Mouse (Mus musculus) fat pad, adult 2 months (tissue): Measurements from ENCODE around the gene Slc7a4.
A peak's percentile ranks its signal among the peaks of the same experiment; 100 is the strongest.
"Not testable (repeated sequence)": the region's sequence is repeated elsewhere in the genome, so short reads cannot be mapped to it uniquely, and the experiment has no call there.

Experiments used
- DNase-seq: peaks from one replicate; pipeline ENCODE4 v3.0.0-alpha.2; 2011; ENCODE audit warnings: low read depth, low spot score; ENCODE audit errors: extremely low read depth

The Slc7a4 gene

DNA sequence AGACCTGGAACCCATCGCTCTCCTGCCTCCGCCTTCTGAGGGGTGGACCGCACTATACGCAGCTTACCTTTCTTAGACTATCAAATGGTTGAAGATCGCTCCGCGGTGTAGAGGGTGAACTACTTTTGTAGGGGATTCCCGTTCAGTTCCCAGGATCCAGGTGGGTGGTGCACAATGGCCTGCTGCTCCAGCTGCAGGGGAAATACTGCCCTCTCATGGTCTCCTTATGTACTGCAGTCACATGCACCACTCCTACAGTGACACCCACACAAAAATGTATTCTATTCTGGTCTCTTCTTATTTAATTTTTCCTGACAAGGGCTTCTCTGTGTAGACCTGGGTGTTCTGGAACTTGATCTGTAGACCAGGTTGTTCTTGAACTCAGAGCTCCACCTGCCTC, at the start of gene Slc7a4:
Gene Slc7a4 (minus strand): TSS at position 151 of the 400 bp plus-strand sequence.
- no peak for DNase-seq

DNA sequence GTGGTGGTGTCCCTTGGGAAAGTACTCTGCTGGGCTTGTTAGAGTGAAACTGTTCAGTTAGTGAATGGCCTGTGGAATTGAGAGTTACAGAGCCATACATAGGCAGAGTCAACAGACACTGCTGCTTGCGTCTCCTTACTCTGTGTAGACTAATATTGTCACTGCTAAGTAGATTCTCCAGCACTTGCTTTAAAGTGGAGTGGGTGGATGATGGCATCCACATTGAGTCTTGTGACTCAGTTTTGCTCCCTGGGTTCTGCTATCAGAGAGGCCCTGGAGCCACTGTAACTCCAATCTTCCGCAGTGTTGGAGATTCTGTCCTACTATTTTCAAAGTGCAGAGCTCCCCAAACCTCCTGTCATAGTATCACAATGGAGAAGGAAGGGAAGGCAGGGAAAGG, 49.6 kb upstream of the Slc7a4 start:
- DNase-seq: no peak

DNA sequence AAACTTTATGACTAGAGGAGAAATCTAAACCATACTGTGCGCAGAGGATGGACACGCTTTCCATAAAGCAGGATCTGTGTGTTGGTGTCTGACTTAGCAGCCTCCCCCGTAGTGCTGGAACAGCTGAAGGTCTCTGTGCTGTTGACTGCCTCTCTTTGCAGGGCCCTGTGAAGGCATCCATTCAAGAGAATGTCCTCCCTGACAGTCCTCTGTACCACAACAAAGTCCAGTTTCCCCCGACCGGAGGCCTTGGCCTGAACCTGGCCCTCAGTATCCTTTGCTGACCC, 43.2 kb upstream of the Slc7a4 start:
- no peak for DNase-seq

DNA sequence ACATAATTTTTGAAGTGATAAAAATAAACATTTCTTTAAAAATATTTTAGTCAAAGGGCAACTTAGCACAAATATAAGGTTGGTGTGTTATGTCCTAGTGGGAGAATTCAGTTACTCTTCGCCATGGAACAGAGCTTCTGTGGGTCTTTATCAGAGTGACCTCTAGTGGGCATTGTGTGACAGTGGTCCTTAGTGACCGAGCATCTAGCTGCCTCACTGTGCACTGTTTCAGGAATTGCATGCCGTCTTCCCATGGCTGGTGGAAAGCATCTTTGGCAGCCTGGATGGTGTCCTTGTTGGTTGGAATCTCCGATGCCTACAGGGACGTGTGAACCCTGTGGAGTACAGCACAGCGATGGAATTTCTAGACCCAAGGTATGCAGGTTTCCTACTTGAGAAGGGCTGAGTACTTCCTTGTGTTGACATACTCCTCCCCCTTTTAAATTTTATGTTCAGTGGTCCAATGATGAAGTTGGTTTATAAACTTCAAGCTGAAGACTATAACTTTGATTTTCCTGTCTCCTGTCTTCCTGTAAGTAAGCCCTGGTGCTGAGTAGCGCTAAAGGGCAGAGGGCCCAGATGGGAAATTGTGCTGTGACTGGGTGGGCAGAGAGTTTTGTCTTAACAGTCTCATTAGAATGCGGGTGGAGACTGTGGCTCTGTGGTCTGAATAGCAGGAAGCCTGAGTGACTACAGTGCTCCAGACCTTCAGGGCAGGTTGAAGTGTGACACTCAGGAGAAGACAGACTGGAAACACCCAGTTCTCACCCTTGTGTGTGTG, 42.7 kb upstream of the Slc7a4 start:
- DNase-seq: no peak

DNA sequence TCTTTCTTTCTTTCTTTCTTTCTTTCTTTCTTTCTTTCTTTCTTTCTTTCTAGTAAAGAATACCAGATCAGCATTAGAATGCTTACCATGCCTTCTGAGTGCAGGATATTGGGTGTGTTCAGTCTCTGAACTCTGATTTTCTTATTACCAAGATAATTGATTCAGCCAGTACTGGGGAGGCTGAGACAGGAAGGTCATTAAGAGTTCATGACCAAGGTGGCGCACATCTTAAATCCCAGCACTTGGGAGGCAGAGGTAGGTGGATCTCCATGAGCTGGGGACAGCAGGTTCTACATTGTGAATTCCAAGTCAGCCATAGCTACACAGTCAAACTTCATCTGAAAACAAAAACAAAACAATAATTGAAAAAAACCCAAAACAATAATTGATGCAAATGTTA, 38.9 kb upstream of the Slc7a4 start:
- DNase-seq: no peak

DNA sequence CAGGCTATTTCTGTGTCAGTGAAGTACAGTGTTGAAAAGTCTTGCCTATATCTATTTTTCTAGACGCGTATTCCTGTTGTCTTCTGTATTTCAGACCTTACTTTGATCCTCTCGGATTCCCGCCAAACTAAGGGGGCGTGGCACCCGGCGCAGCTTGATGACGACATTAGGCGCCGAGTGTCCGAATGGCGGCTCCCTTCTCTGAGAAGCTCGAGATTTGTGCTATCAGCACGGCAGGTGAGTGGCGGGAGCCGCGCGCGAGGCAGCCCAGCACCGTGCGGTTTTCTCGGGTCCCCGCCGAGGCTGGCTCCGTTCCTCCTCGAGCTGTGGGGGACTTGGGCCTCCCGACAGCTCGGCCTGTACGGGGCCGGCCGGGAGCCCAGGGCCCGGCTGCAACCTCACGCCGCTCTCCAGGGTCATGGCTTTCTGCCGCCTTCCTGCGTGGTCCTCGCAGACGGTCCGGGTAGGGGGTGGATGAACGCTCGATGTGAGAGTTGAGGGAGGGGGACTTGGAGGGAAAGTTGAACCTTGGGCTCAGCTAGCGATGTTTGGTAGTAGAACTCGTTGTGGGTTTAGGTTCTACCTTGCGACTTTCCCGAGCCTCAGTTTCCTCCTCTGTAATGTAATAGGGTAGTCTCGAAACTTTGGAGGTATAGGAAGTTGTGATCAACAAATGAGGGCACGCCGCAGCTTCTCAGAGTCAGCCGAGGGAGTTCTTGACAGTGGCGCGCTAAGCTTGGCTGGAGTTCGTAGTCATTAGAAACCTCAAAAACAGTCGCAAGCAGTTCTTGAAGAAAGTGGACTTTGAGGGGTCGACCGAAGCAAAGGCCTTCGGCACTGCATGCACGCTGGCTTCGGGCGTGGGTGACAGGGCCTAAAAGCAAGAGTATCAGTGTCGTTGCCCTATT, 36.4 kb upstream of the Slc7a4 start, which contains the start of gene Smpd4:
Gene Smpd4 (plus strand): TSS at position 157 of the 908 bp plus-strand sequence.
- no peak for DNase-seq

DNA sequence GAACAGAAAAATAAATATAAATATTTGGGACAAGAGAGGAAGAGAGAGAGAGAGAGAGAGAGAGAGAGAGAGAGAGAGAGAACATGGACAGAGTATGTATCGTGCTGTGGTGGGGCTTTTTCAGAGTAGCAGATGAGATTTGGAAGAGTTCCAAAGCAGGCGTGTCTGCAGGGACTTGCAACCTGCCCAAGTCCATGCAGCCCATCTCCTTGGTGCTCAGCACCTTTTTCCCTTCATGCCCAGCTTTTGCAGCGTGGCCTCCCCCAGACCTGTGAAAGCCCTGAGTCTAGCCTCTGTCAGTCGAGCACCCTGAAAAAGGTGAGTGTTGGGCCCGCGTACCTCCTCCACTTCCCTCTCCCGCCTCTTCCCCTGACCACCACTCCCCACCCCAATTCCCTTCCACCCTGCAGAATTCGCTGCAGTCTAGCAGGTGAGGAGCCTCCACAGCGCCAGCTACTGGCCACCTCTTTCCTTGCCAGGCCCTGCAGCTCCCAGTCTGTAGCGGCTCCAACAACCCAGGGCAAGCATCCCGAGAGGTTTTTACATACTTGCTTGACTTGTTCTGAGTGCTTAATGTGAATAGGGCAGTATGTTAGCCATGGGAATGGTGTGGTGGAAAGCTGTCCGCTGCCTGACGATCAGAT, 35.0 kb upstream of the Slc7a4 start:
- no peak for DNase-seq

DNA sequence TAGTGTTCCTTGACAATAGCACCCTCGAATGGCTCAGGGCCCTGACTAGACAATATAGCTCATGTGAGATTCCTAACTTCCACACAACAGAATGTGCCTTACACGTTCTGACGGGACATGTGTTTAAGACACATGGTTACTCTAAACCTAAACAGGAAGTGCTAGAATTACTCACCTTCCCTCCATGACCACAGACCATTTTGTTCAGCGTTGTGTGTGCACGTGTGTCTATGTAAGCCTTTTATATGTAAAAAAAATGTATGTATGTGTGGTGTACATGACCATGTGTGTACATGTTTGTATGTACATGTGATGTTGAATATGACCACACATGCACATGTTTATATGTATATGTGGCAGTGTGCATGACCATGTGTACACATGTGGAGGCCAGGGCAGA, 33.2 kb upstream of the Slc7a4 start:
- DNase-seq: no peak

DNA sequence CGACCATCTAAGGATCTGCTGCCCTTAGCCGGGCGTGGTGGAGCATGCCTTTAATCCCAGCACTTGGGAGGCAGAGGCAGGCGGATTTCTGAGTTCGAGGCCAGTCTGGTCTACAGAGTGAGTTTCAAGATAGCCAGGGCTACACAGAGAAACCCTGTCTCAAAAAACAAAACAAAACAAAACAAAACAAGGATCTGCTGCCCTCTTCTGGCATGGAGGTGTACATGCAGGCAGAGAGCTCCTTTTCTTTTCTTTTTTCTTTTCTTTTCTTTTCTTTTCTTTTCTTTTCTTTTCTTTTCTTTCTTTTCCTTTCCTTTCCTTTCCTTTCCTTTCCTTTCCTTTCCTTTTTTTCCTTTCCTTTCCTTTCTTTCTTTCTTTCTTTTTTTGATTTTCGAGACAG, 31.7 kb upstream of the Slc7a4 start:
- DNase-seq: not testable (repeated sequence)

DNA sequence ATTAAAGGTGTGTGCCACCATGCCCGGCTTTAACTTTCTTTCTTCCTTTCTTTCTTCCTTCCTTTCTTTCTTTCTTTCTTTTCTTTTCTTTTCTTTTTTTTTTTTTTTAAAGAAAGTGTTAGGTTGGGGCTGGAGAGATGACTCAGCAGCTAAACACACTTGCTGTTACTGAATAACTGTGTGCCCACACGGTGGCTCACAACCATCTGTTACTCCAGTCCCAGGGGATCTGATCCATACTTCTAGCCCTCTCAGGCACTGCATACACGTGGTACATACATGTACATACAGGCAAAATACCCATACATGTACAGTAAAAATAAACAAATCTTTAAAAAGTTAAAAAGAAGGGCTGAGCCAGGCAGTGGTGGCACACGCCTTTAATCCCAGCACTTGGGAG, 28.4 kb upstream of the Slc7a4 start:
- no peak for DNase-seq

DNA sequence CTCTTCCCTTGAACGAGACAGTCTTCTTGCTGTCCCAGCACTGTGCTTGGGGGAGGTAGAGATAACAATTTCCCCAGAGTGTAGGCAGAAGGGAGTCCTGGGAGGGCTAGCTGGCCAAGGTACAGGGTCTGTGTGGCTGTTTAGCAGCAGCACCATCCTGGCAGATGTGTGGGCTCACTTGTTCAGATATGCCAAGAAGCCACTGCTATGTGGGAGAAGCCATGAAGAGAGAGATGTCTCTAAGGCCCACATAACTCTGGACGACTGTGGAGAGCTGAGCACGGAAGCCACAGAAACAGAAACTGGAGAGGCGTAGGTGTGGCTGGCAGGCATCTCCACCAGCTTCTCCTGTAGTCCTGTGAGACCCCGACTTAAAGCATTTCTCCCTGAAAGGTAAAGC, 22.7 kb upstream of the Slc7a4 start:
- DNase-seq: no peak

DNA sequence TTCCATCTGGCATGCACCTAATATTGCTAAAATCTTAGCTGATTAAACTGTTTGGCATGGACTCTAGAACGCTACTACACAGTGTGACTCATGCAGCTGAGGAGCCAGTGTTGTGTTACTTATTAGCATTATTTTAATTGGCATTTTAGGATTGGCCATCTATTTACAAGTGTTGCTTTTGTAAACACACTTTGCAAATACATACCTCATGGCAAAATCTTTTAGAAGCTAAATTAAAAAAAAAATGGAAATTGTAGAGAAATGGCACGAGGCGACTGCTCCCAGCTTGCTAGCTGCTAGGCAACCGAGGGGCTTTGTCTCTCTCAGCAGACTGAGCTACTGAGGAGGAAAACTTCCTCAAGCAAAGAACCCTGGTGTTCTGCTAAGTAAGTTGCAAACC, 21.9 kb upstream of the Slc7a4 start:
- DNase-seq: no peak

DNA sequence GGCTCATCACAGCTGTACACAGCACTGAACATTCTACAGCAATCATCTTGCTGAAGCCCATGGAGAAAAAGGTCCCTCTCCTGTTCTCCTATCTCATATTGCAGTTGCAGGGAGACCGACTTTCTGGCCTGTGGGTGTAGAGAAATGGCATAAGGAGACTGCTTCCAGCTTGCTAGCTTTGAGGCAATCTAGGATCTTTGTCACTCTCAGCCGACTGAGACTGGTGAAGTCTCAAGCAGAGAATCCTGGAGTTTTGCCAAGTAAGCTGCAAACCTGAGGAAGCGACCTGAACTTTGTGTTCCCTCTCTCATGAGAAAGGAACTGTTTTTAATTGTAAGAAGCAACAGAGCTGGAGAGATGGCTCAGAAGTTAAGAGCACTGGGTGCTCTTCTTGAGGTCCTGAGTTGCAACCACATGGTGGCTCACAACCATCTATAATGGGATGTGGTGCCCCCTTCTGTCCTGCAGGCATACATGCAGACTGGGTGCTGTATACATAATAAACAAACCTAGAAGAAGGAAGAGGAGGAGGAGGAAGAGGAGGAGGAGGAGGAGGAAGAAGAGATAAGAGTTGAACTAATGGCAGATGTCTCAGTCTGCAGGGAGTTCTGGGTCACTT, 18.0 kb upstream of the Slc7a4 start:
- DNase-seq: no peak

DNA sequence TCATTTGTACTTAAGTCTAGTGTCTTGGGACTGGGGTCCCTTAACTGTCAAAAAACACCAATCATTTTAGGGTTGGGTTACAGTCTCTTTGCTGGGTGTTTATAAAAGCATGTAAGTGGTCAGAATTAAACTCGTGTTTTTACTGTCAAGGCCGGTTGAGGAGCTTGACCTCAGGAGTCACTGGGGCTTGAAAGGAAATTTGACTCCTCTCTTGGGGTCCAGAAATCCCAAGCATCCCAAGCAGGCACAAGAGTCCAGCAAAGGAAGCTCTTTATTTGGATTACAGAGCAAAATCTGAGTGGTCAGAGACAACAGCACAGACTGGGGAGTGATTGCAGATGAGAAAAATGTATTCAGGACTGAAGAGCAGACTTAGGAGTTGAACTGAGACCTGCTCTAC, 7.7 kb upstream of the Slc7a4 start:
- no peak for DNase-seq

DNA sequence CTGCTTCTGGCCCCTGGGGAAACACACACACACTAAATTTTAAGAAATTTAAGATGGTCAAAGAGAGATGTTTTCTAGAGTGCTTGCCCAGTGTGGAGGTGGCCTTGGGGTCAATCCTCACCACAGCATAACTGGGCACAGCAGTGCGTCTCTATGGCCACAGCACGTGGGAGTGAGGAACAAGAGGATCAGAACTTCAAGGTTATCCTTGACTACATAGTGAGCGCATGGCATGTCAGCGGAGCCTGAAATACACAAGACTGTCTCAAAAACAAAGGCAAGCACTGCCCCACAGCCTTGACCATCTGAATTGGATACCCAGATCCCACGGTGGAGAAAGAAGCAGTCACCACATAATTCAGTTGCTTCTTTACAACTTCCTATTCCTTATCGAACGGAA, 1.5 kb upstream of the Slc7a4 start:
- no peak for DNase-seq

DNA sequence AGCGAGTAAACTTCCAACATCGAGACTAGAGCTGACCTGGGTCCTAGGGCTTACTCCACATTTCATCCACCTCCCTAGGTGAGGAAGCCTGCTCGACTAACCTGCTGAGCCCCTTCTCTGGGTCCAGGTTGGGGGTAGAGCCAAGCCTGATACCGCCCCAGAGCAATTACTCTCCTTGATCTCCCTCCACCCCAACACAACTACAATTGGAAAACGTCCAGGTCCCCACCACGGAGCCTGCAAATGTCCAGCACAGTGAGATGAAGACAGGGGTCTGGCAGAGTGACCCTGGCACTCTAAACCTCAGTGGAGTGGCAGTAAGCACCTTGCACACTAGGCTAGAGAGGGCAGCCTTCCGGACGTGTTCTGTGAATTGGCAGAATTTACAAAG, 6.2 kb downstream of the Slc7a4 start:
- DNase-seq: no peak

DNA sequence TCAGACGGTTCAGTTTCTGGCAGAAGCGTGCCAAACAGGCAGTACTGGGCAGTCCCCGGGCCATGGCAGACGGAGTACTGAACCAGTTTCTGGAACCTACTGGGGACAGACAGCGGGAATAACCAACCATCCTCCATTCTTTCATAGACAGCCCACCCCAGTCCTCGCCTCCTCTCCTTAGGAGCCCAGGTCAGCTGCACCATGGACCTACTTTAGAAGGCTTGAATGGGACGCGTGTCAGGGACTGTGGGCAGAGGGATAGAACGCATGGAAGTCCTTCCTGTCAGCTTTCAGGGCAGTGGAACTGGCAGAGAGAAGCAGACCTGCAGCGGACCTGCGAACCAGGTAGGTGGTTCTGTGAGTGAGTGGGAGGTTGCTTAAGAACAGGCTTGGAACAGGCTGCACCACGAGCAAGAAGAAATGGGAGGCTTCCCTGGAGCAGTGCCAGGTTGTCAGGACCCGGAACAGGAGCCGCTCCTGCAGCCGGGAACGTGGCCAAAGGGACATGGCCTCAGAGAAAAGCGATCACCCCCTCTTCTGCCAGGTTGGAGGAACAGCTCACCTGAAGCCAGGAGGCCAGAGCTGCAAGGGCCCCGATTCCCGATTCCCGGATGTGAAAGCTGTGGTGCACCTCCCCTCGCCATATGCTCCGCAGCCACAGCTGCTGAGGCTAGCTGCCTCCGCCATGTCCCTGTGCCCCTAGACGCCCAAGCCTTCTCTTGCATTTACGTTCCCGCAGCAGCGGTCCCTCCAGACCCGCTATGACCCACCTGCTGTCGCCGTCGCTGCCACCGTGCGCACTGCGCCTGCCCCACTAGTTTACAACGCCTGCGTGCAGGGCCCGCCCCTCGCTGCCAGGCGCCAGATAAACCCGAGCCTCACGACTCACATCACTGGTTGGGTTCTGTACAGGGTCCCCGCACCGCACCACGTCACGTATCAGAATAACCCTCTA, 6.9 kb downstream of the Slc7a4 start:
- peak; percentile 52 for DNase-seq

DNA sequence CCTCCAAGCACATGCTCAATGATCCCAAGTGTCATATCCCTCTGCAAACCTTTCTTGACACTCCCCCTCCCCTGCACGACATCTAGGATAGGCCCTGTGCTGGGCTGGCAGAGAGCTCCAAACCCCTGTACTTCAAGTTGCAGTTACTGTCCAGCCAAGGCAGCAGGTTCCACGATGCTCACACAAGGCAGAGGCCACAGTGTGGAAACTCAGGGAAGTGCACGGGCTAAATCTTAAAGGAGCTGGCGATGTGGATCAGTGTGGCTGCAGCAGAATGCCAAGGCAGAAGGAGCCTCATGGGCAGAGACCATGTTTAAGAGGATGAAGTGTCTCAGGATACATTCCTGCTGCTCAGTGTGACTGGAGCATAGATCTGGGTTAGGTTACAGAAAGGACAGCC, 16.8 kb downstream of the Slc7a4 start:
- DNase-seq: no peak

DNA sequence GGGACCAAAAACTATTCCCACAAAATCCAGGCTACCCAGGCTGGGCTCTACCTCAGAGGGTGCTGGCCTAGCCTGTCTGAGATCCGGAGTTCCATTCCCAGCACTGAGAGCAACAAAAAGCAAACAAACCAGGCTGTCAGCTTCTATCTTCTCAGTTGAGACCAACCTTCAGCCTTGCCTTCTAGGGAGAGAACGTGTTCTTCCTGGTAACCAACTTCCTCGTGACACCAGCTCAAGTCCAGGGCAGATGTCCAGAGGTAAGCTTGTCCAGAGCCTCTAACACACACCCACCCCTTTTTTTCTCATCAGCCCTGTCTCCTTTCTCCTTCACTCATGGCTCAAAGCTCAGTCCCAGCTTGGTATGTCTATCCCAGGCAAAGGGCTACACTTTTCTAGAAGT, 18.2 kb downstream of the Slc7a4 start:
- DNase-seq: no peak

DNA sequence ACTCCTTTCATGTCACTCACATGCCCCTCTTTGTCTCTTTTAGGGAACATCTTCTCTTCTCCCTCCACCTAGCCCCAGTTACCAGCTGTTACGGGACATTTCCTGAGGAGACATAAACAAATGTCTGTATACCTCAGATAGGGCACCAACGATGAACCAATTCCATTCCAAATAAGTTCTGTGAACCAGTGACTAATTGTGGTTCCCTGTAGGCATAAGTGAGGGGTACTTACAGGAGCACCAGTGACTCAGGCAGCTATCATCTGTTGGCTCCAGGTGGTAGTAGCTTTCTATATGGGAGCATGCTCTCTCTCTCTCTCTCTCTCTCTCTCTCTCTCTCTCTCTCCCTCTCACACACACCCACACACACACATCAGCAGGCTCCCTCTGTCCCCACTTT, 18.8 kb downstream of the Slc7a4 start:
- no peak for DNase-seq
